Comparison of ENCODE assay signal across 18 mouse cellular contexts in the genomic region with DNA sequence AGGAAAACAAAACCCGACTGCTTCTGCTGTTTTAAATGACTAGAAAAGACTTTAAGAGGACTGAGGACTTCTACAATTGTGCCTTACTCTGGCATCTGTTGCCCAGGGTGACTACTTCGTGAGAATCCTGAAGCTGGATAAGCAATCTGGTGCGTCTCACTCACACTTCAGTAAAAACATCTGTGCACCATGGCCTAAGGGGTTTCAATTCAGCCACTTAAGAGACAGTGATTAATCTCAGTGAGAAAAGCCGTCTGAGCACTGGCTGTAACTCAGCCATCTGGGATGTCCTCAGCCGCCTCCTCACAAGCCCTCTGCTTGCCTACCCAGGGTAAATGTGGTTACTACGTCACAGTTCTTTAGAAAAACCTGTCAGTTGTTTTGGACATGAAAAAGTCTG. TPM values are rescaled to one million over a fixed set of nuclear protein-coding genes. Genes with fewer than 3 reads are reported as not detected.
DNase-seq lines count a peak whose midpoint lies in the region; ATAC-seq and TF ChIP-seq lines count a peak whose summit lies in the region.
"Had no signal": no experiment of that assay in that cellular context is flagged by ENCODE, and none has a peak within 500 bp of the region (broad histone marks: within the 10 kb centered on the region; RNA-seq: fewer than 3 reads in every experiment).

No protein-coding gene starts in this region.

- H3K4me3 ChIP-seq in lung, embryonic 14.5 days (ENCODE audit: low read depth, low read length), result no peak overlapping the region
- H3K4me3 ChIP-seq in embryonic facial prominence, embryonic 14.5 days (ENCODE audit: low read depth, low read length), result no peak overlapping the region
- no peak overlapping the region for H3K4me3 ChIP-seq in neural tube, embryonic 14.5 days (ENCODE audit: low read depth, low read length)
- no peak overlapping the region for H3K4me3 ChIP-seq in liver, embryonic 11.5 days (ENCODE audit: low read depth, low read length)
- no peak overlapping the region for H3K4me3 ChIP-seq in kidney, embryonic 16.5 days (ENCODE audit: low read length)
- H3K4me3 ChIP-seq: heart, embryonic 10.5 days; layer of hippocampus, adult 2 months; liver, embryonic 12.5 days; stomach, embryonic 15.5 days had no signal

- H3K9ac ChIP-seq in lung, embryonic 14.5 days, result no peak overlapping the region
- no peak overlapping the region for H3K9ac ChIP-seq in embryonic facial prominence, embryonic 14.5 days (ENCODE audit: low read depth, low read length)
- H3K9ac ChIP-seq in neural tube, embryonic 14.5 days (replicated peaks; ENCODE audit: low read depth, low read length), result no peak overlapping the region
- H3K9ac ChIP-seq in liver, embryonic 11.5 days (ENCODE audit: low read depth, low read length), result no peak overlapping the region
- H3K9ac ChIP-seq in kidney, embryonic 16.5 days (replicated peaks; ENCODE audit: low read length), result no peak overlapping the region
- H3K9ac ChIP-seq: liver, embryonic 12.5 days; stomach, embryonic 15.5 days had no signal

- no peaks in the 10 kb centered on the region for H3K27me3 ChIP-seq in lung, embryonic 14.5 days (ENCODE audit: insufficient read depth, low read length)
- no peaks in the 10 kb centered on the region for H3K27me3 ChIP-seq in embryonic facial prominence, embryonic 14.5 days (replicated peaks; ENCODE audit: control insufficient read depth, insufficient read depth, low read length)
- no peaks in the 10 kb centered on the region for H3K27me3 ChIP-seq in neural tube, embryonic 14.5 days (ENCODE audit: control insufficient read depth, insufficient read depth, low read length)
- no peaks in the 10 kb centered on the region for H3K27me3 ChIP-seq in liver, embryonic 11.5 days (replicated peaks; ENCODE audit: control insufficient read depth, insufficient read depth, low read length)
- no peaks in the 10 kb centered on the region for H3K27me3 ChIP-seq in kidney, embryonic 16.5 days (ENCODE audit: insufficient read depth, low read length)
- H3K27me3 ChIP-seq: liver, embryonic 12.5 days; stomach, embryonic 15.5 days had no signal

- no peak for TF ChIP-seq CTCF in lung, embryonic 14.5 days (IDR thresholded peaks at IDR 0.05; ENCODE audit: low read depth)

- no peaks in the 10 kb centered on the region for H3K4me1 ChIP-seq in lung, embryonic 14.5 days (ENCODE audit: insufficient read depth)
- no peaks in the 10 kb centered on the region for H3K4me1 ChIP-seq in embryonic facial prominence, embryonic 14.5 days (ENCODE audit: control insufficient read depth, insufficient read depth, low read length)
- no peaks in the 10 kb centered on the region for H3K4me1 ChIP-seq in neural tube, embryonic 14.5 days (ENCODE audit: control insufficient read depth, insufficient read depth, low read length)
- no peaks in the 10 kb centered on the region for H3K4me1 ChIP-seq in liver, embryonic 11.5 days (replicated peaks; ENCODE audit: control insufficient read depth, insufficient read depth, low read length)
- H3K4me1 ChIP-seq in kidney, embryonic 16.5 days (ENCODE audit: insufficient read depth, low read length), result no peaks in the 10 kb centered on the region
- H3K4me1 ChIP-seq: heart, embryonic 10.5 days; liver, embryonic 12.5 days; stomach, embryonic 15.5 days had no signal

- H3K9me3 ChIP-seq in lung, embryonic 14.5 days (ENCODE audit: low read depth, low read length), result no peaks in the 10 kb centered on the region
- H3K9me3 ChIP-seq in embryonic facial prominence, embryonic 14.5 days (ENCODE audit: control insufficient read depth, low read length), result no peaks in the 10 kb centered on the region
- H3K9me3 ChIP-seq in neural tube, embryonic 14.5 days (ENCODE audit: control insufficient read depth, low read length), result no peaks in the 10 kb centered on the region
- H3K9me3 ChIP-seq in liver, embryonic 11.5 days (ENCODE audit: control insufficient read depth, low read length), result no peaks in the 10 kb centered on the region
- H3K9me3 ChIP-seq in kidney, embryonic 16.5 days (ENCODE audit: low read length), result no peaks in the 10 kb centered on the region
- H3K9me3 ChIP-seq: heart, embryonic 10.5 days; liver, embryonic 12.5 days; stomach, embryonic 15.5 days had no signal

- no peak for DNase-seq in lung, embryonic 14.5 days
- DNase-seq in lung, postnatal 25 days (ENCODE audit: low spot score), result no peak
- DNase-seq in embryo, embryonic 10 days (ENCODE audit: low spot score), result peak; percentile 57
- DNase-seq in embryonic facial prominence, embryonic 14.5 days (ENCODE audit: low spot score), result peak; percentile 20
- DNase-seq in liver, embryonic 11.5 days (ENCODE audit: low spot score), result no peak
- DNase-seq: adrenal gland, postnatal 36 days; cerebellum, postnatal 14 days; gastrocnemius, postnatal 10 days; heart, postnatal 14 days; spleen, adult 18-20 months; thymus, postnatal 14 days had no signal

- H3K36me3 ChIP-seq in lung, embryonic 14.5 days (ENCODE audit: insufficient read depth), result peaks cover 81% of the 10 kb centered on the region
- H3K36me3 ChIP-seq in embryonic facial prominence, embryonic 14.5 days (ENCODE audit: control insufficient read depth, insufficient read depth, low read length), result peaks cover 75% of the 10 kb centered on the region
- H3K36me3 ChIP-seq in neural tube, embryonic 14.5 days (ENCODE audit: control insufficient read depth, insufficient read depth, low read length), result peaks cover 37% of the 10 kb centered on the region
- H3K36me3 ChIP-seq in liver, embryonic 11.5 days (ENCODE audit: control insufficient read depth, insufficient read depth, low read length), result peaks cover 55% of the 10 kb centered on the region
- H3K36me3 ChIP-seq in kidney, embryonic 16.5 days (ENCODE audit: insufficient read depth, low read length), result peaks cover 63% of the 10 kb centered on the region

- WGBS in lung, embryonic 14.5 days, result 44% methylated on average over 6 of the region's 6 CpGs
- 32% methylated on average over 6 of the region's 6 CpGs for WGBS in embryonic facial prominence, embryonic 14.5 days
- WGBS in neural tube, embryonic 14.5 days, result 26% methylated on average over 6 of the region's 6 CpGs
- WGBS in liver, embryonic 11.5 days, result 76% methylated on average over 6 of the region's 6 CpGs
- WGBS in kidney, embryonic 16.5 days, result 60% methylated on average over 6 of the region's 6 CpGs

- H3K4me2 ChIP-seq in lung, embryonic 14.5 days, result no peak overlapping the region
- no peak overlapping the region for H3K4me2 ChIP-seq in embryonic facial prominence, embryonic 14.5 days (ENCODE audit: low read depth, low read length)
- H3K4me2 ChIP-seq in neural tube, embryonic 14.5 days (ENCODE audit: low read depth, low read length), result no peak overlapping the region
- H3K4me2 ChIP-seq in liver, embryonic 11.5 days, result no peak overlapping the region
- no peak overlapping the region for H3K4me2 ChIP-seq in kidney, embryonic 16.5 days (replicated peaks; ENCODE audit: low read depth, low read length)
- H3K4me2 ChIP-seq: liver, embryonic 12.5 days; stomach, embryonic 15.5 days had no signal

- H3K27ac ChIP-seq in lung, embryonic 14.5 days (ENCODE audit: low read depth), result no peak overlapping the region
- no peak overlapping the region; the same call in 1 of the 2 replicates for H3K27ac ChIP-seq in embryonic facial prominence, embryonic 14.5 days (replicated peaks; ENCODE audit: low read depth, low read length)
- H3K27ac ChIP-seq in neural tube, embryonic 14.5 days (ENCODE audit: low read depth, low read length), result no peak overlapping the region
- H3K27ac ChIP-seq in liver, embryonic 11.5 days (ENCODE audit: low read depth, low read length), result no peak overlapping the region
- H3K27ac ChIP-seq in kidney, embryonic 16.5 days (ENCODE audit: low read length), result no peak overlapping the region
- H3K27ac ChIP-seq: heart, embryonic 10.5 days; layer of hippocampus, adult 2 months; liver, embryonic 12.5 days; stomach, embryonic 15.5 days had no signal

- peak; percentile 32; the same call in 1 of the 2 replicates for ATAC-seq in lung, embryonic 14.5 days (ENCODE audit: insufficient read depth)
- ATAC-seq in embryonic facial prominence, embryonic 14.5 days (ENCODE audit: low read depth), result no peak; the same call in 1 of the 2 replicates
- peak; percentile 77 for ATAC-seq in neural tube, embryonic 14.5 days (ENCODE audit: low read depth)
- no peak for ATAC-seq in liver, embryonic 11.5 days (replicated peaks; ENCODE audit: low FRiP score)
- ATAC-seq in kidney, embryonic 16.5 days (ENCODE audit: low FRiP score, low TSS enrichment), result no peak
- ATAC-seq: forebrain, embryonic 16.5 days; liver, embryonic 12.5 days had no signal

RNA-seq across cellular contexts. Expression of a gene that starts 53.3 kb away (rescaled TPM):
- 56.5 and 61.3 TPM in 2 replicates for polyA plus RNA-seq in lung, embryonic 14.5 days (2014; fragmentation: Nextera tagmentation; extraction: Ambion mirVana)
- polyA plus RNA-seq in embryonic facial prominence, embryonic 14.5 days (2014; fragmentation: Nextera tagmentation; extraction: Ambion mirVana), result 68.8 and 70.2 TPM in 2 replicates
- 48.6 and 58.3 TPM in 2 replicates for polyA plus RNA-seq in neural tube, embryonic 14.5 days (2014; fragmentation: Nextera tagmentation; extraction: Ambion mirVana)
- polyA plus RNA-seq in liver, embryonic 11.5 days (2014; fragmentation: Nextera tagmentation; extraction: Ambion mirVana), result 30.3 and 31.0 TPM in 2 replicates
- polyA plus RNA-seq in kidney, embryonic 16.5 days (2015; fragmentation: Nextera tagmentation; extraction: Ambion mirVana), result 38.5 and 41.8 TPM in 2 replicates

RNA-seq across cellular contexts. Expression of a gene that starts 54.1 kb away (rescaled TPM):
- 37.0 and 38.5 TPM in 2 replicates for polyA plus RNA-seq in lung, embryonic 14.5 days (2014; fragmentation: Nextera tagmentation; extraction: Ambion mirVana)
- polyA plus RNA-seq in embryonic facial prominence, embryonic 14.5 days (2014; fragmentation: Nextera tagmentation; extraction: Ambion mirVana), result 29.7 and 35.8 TPM in 2 replicates
- 55.7 and 63.2 TPM in 2 replicates for polyA plus RNA-seq in neural tube, embryonic 14.5 days (2014; fragmentation: Nextera tagmentation; extraction: Ambion mirVana)
- 23.2 and 26.5 TPM in 2 replicates for polyA plus RNA-seq in liver, embryonic 11.5 days (2014; fragmentation: Nextera tagmentation; extraction: Ambion mirVana)
- 28.3 and 30.0 TPM in 2 replicates for polyA plus RNA-seq in kidney, embryonic 16.5 days (2015; fragmentation: Nextera tagmentation; extraction: Ambion mirVana)

Comparison
In these comparisons a context has a peak if more than half of its experiments do, and no peak if none do; other contexts are left out.
1. ATAC-seq: peak in lung, embryonic 14.5 days (single experiment) and neural tube, embryonic 14.5 days (single experiment); none in embryonic facial prominence, embryonic 14.5 days (single experiment), liver, embryonic 11.5 days (single experiment) and kidney, embryonic 16.5 days (single experiment).
2. DNase-seq: peak in embryo, embryonic 10 days (single experiment) and embryonic facial prominence, embryonic 14.5 days (single experiment); none in lung, embryonic 14.5 days (single experiment), lung, postnatal 25 days (single experiment) and liver, embryonic 11.5 days (single experiment).